8 mouse cellular contexts compared by ENCODE assay signal in genomic region chr12:119945589-119946310, GRCm38 (mm10). TPM values are rescaled to one million over a fixed set of nuclear protein-coding genes. Genes with fewer than 3 reads are reported as not detected.
DNase-seq lines count a peak whose midpoint lies in the region; ATAC-seq and TF ChIP-seq lines count a peak whose summit lies in the region.

TSS of gene Tmem196 (plus strand) at chr12:119945822.

- no peak for TF ChIP-seq POLR2A in embryonic fibroblast, embryonic 13.5 days (IDR thresholded peaks at IDR 0.05; ENCODE audit: low read depth, low read length)

- no peak for TF ChIP-seq CTCF in embryonic fibroblast, embryonic 13.5 days (IDR thresholded peaks at IDR 0.05; ENCODE audit: borderline replicate concordance, insufficient read depth, low read length)

- H3K27me3 ChIP-seq in hindbrain, embryonic 13.5 days = no peaks in the 10 kb centered on the region

- no peaks in the 10 kb centered on the region for H3K36me3 ChIP-seq in hindbrain, embryonic 13.5 days

- H3K4me1 ChIP-seq in embryonic fibroblast, embryonic 13.5 days (ENCODE audit: control insufficient read depth, insufficient read depth, low read length) = no peaks in the 10 kb centered on the region
- peaks cover 6% of the 10 kb centered on the region for H3K4me1 ChIP-seq in hindbrain, embryonic 13.5 days (replicated peaks)

- H3K9ac ChIP-seq in hindbrain, embryonic 13.5 days = peak within 1 kb of the TSS; percentile 80

- peak within 1 kb of the TSS; percentile 86 for H3K4me2 ChIP-seq in hindbrain, embryonic 13.5 days

- ATAC-seq in hindbrain, embryonic 13.5 days (ENCODE audit: low FRiP score) = peak; percentile 92

- DNase-seq in adrenal gland, adult (ENCODE audit: inconsistent age in 2 of 2, low spot score in 1 of 2) = peak; percentile 6 to 46
- DNase-seq in adrenal gland, postnatal 14 days = no peak
- DNase-seq in ES-CJ7 (ENCODE audit: low read depth, low spot score) = peak; percentile 45
- DNase-seq in liver = peak; percentile 2
- peak; percentile 22 for DNase-seq in right cerebral cortex, postnatal 14 days
- no peak for DNase-seq in spleen, adult 12 weeks (ENCODE audit: low spot score)

- 1% methylated on average over 25 of the region's 25 CpGs for WGBS in hindbrain, embryonic 13.5 days

- no peaks in the 10 kb centered on the region for H3K9me3 ChIP-seq in hindbrain, embryonic 13.5 days

- H3K4me3 ChIP-seq in embryonic fibroblast, embryonic 13.5 days (ENCODE audit: insufficient read depth, low read length) = peak within 1 kb of the TSS; percentile 26
- H3K4me3 ChIP-seq in hindbrain, embryonic 13.5 days = peak within 1 kb of the TSS; percentile 65

- no peak within 1 kb of the TSS for H3K27ac ChIP-seq in embryonic fibroblast, embryonic 13.5 days (ENCODE audit: insufficient read depth, low read length)
- peak within 1 kb of the TSS; percentile 72 for H3K27ac ChIP-seq in hindbrain, embryonic 13.5 days

RNA-seq across cellular contexts. Expression of gene Tmem196, which starts in this region (rescaled TPM):
- total RNA-seq in adrenal gland, postnatal 14 days (2021) = 3.1 and 4.5 TPM in 2 replicates
- 0.76 and 0.83 TPM in 2 replicates for polyA plus RNA-seq in embryonic fibroblast, embryonic 13.5 days (2011; ENCODE audit: insufficient read length, low read depth, missing spikeins)
- polyA plus RNA-seq in hindbrain, embryonic 13.5 days (2015; fragmentation: Nextera tagmentation; extraction: Ambion mirVana) = 7.8 and 8.4 TPM in 2 replicates

Comparison
In these comparisons a context has a peak if more than half of its experiments do, and no peak if none do; other contexts are left out.
1. DNase-seq: peak in adrenal gland, adult (2 of 2), ES-CJ7 (single experiment), liver (single experiment) and right cerebral cortex, postnatal 14 days (single experiment); none in adrenal gland, postnatal 14 days (single experiment) and spleen, adult 12 weeks (single experiment).